ENCODE assay signal across 8 mouse cellular contexts in genomic region chr3:116512151-116512903, GRCm38 (mm10). TPM values are rescaled to one million over a fixed set of nuclear protein-coding genes. Genes with fewer than 3 reads are reported as not detected.
DNase-seq lines count a peak whose midpoint lies in the region; ATAC-seq and TF ChIP-seq lines count a peak whose summit lies in the region.

No protein-coding gene starts in this region.

- H3K9ac ChIP-seq in MEL (ENCODE audit: control insufficient read depth, low read depth, low read length, poor library complexity, severe bottlenecking) = no peak overlapping the region
- H3K9ac ChIP-seq in embryonic facial prominence, embryonic 11.5 days (replicated peaks; ENCODE audit: low read length) = no peak overlapping the region
- peak overlapping the region; percentile 60; the same call in 1 of the 2 replicates for H3K9ac ChIP-seq in hindbrain, postnatal 0 days (replicated peaks; ENCODE audit: low read length)
- H3K9ac ChIP-seq in liver, postnatal 0 days (replicated peaks) = no peak overlapping the region
- no peak overlapping the region for H3K9ac ChIP-seq in stomach, embryonic 14.5 days (replicated peaks; ENCODE audit: low read depth, low read length)

- H3K9me3 ChIP-seq in MEL (replicated peaks; ENCODE audit: insufficient read depth, low read length) = no peaks in the 10 kb centered on the region
- H3K9me3 ChIP-seq in embryonic facial prominence, embryonic 11.5 days (replicated peaks; ENCODE audit: control insufficient read depth, low read length) = no peaks in the 10 kb centered on the region
- no peaks in the 10 kb centered on the region for H3K9me3 ChIP-seq in hindbrain, postnatal 0 days (ENCODE audit: low read length)
- no peaks in the 10 kb centered on the region for H3K9me3 ChIP-seq in liver, postnatal 0 days (ENCODE audit: low read length)
- H3K9me3 ChIP-seq in stomach, embryonic 14.5 days (ENCODE audit: control insufficient read depth, low read depth, low read length) = no peaks in the 10 kb centered on the region

- no peak for TF ChIP-seq EP300 in MEL (IDR thresholded peaks at IDR 0.05; ENCODE audit: low read depth in 1 of 2, low read length in 2 of 2)
- TF ChIP-seq EP300 in liver, postnatal 0 days (IDR thresholded peaks at IDR 0.05; ENCODE audit: low read depth) = no peak

- H3K27me3 ChIP-seq in MEL (ENCODE audit: control insufficient read depth in 1 of 2, insufficient read depth in 2 of 2, low read length in 2 of 2) = no peaks in the 10 kb centered on the region
- H3K27me3 ChIP-seq in embryonic facial prominence, embryonic 11.5 days (ENCODE audit: control insufficient read depth, insufficient read depth, low read length) = no peaks in the 10 kb centered on the region
- H3K27me3 ChIP-seq in hindbrain, postnatal 0 days (ENCODE audit: insufficient read depth, low read length) = no peaks in the 10 kb centered on the region
- no peaks in the 10 kb centered on the region for H3K27me3 ChIP-seq in liver, postnatal 0 days (ENCODE audit: insufficient read depth, low read length)
- H3K27me3 ChIP-seq in stomach, embryonic 14.5 days (ENCODE audit: control insufficient read depth, insufficient read depth, low read length) = no peaks in the 10 kb centered on the region

- H3K36me3 ChIP-seq in MEL (ENCODE audit: control insufficient read depth in 1 of 2, insufficient read depth in 2 of 2, low read length in 2 of 2) = peaks cover 0 to 16% of the 10 kb centered on the region in 2 experiments; a peak in 2 of 4 replicates
- H3K36me3 ChIP-seq in embryonic facial prominence, embryonic 11.5 days (replicated peaks; ENCODE audit: control insufficient read depth, insufficient read depth, low read depth, low read length) = no peaks in the 10 kb centered on the region
- no peaks in the 10 kb centered on the region for H3K36me3 ChIP-seq in hindbrain, postnatal 0 days (ENCODE audit: insufficient read depth, low read length)
- no peaks in the 10 kb centered on the region for H3K36me3 ChIP-seq in liver, postnatal 0 days (replicated peaks; ENCODE audit: insufficient read depth, low read length)
- H3K36me3 ChIP-seq in stomach, embryonic 14.5 days (ENCODE audit: control insufficient read depth, insufficient read depth, low read length) = no peaks in the 10 kb centered on the region

- H3K4me3 ChIP-seq in layer of hippocampus, adult 2 months = peak overlapping the region; percentile 64
- H3K4me3 ChIP-seq in MEL (ENCODE audit: control insufficient read depth in 1 of 2, insufficient read depth in 1 of 2, low read depth in 2 of 2, low read length in 2 of 2) = peak overlapping the region; percentile 39 to 98
- H3K4me3 ChIP-seq in embryonic facial prominence, embryonic 11.5 days (ENCODE audit: low read depth, low read length) = peak overlapping the region; percentile 67
- peak overlapping the region; percentile 69 for H3K4me3 ChIP-seq in hindbrain, postnatal 0 days (ENCODE audit: low read length)
- H3K4me3 ChIP-seq in liver, postnatal 0 days (ENCODE audit: low read depth, low read length) = peak overlapping the region; percentile 69
- peak overlapping the region; percentile 70 for H3K4me3 ChIP-seq in stomach, embryonic 14.5 days (ENCODE audit: low read depth, low read length)

- peaks cover 12% of the 10 kb centered on the region for H3K79me2 ChIP-seq in MEL (ENCODE audit: control insufficient read depth, insufficient read depth, low read length, poor library complexity)

- peak; percentile 59 for TF ChIP-seq RAD21 in MEL (IDR thresholded peaks at IDR 0.05; ENCODE audit: low read depth, low read length)

- 45% methylated on average over 12 of the region's 12 CpGs for WGBS in embryonic facial prominence, embryonic 11.5 days
- WGBS in hindbrain, postnatal 0 days = 45% methylated on average over 12 of the region's 12 CpGs
- 40% methylated on average over 12 of the region's 12 CpGs for WGBS in liver, postnatal 0 days (ENCODE audit: insufficient replicate concordance)
- WGBS in stomach, embryonic 14.5 days = 37% methylated on average over 12 of the region's 12 CpGs

- 0 out of 2 replicates have a peak, but pooled peaks have one; percentile 2 for ATAC-seq in embryonic facial prominence, embryonic 11.5 days (replicated peaks; ENCODE audit: insufficient number of reproducible peaks, low FRiP score, low TSS enrichment, low read depth)
- peak; percentile 68 for ATAC-seq in hindbrain, postnatal 0 days
- ATAC-seq in liver, postnatal 0 days = peak; percentile 24
- peak; percentile 16; the same call in 1 of the 2 replicates for ATAC-seq in stomach, embryonic 14.5 days (ENCODE audit: insufficient number of reproducible peaks, insufficient read depth, low FRiP score, low read depth)

- peak; percentile 64 for TF ChIP-seq CTCF in layer of hippocampus, adult 2 months (conservative IDR thresholded peaks at IDR 0.05)
- peak; percentile 56 to 76 (median 74) for TF ChIP-seq CTCF in MEL (IDR thresholded peaks at IDR 0.05 in 2 of 3, conservative IDR thresholded peaks at IDR 0.05 in 1 of 3; ENCODE audit: control insufficient read depth in 1 of 3, insufficient read depth in 1 of 3, low read depth in 2 of 3, low read length in 3 of 3, poor library complexity in 1 of 3, severe bottlenecking in 1 of 3)
- peak; percentile 56 for TF ChIP-seq CTCF in hindbrain, postnatal 0 days (IDR thresholded peaks at IDR 0.05; ENCODE audit: low read depth)
- TF ChIP-seq CTCF in liver, postnatal 0 days (IDR thresholded peaks at IDR 0.05; ENCODE audit: low read depth) = peak; percentile 48

- H3K27ac ChIP-seq in layer of hippocampus, adult 2 months = peak overlapping the region; percentile 81
- no peak overlapping the region for H3K27ac ChIP-seq in MEL (ENCODE audit: control insufficient read depth, low read depth, low read length)
- H3K27ac ChIP-seq in embryonic facial prominence, embryonic 11.5 days (replicated peaks; ENCODE audit: low read depth, low read length) = no peak overlapping the region
- H3K27ac ChIP-seq in hindbrain, postnatal 0 days = no peak overlapping the region
- H3K27ac ChIP-seq in liver, postnatal 0 days (ENCODE audit: low read depth) = peak overlapping the region; percentile 80
- no peak overlapping the region for H3K27ac ChIP-seq in stomach, embryonic 14.5 days (ENCODE audit: low read length)

- TF ChIP-seq POLR2A in MEL (IDR thresholded peaks at IDR 0.05; ENCODE audit: control insufficient read depth in 1 of 2, insufficient read depth in 1 of 2, low read depth in 1 of 2, low read length in 2 of 2, poor library complexity in 1 of 2) = no peak

- DNase-seq in layer of hippocampus, adult 2 months (ENCODE audit: low spot score in 2 of 2) = peak in 1 of 2 experiments; percentile 12
- DNase-seq in layer of hippocampus, postnatal 25 days (ENCODE audit: extremely low spot score in 1 of 2, low spot score in 1 of 2) = no peak
- DNase-seq in MEL (ENCODE audit: low read depth, low spot score) = peak; percentile 88
- no peak for DNase-seq in embryonic facial prominence, embryonic 11.5 days (ENCODE audit: low spot score)
- peak; percentile 67 for DNase-seq in hindbrain, postnatal 0 days (ENCODE audit: low spot score)
- no peak for DNase-seq in liver, postnatal 0 days
- no peak for DNase-seq in c-Kit-positive CD71-positive TER-119-positive erythroid progenitor cells, embryonic 14.5 days (ENCODE audit: low spot score)

- H3K4me1 ChIP-seq in MEL (ENCODE audit: control insufficient read depth in 1 of 2, insufficient read depth in 2 of 2, low read length in 2 of 2) = peaks cover 0 to 13% of the 10 kb centered on the region in 2 experiments; a peak in 2 of 4 replicates
- no peaks in the 10 kb centered on the region; the same call in 1 of the 2 replicates for H3K4me1 ChIP-seq in embryonic facial prominence, embryonic 11.5 days (ENCODE audit: control insufficient read depth, insufficient read depth, low read length)
- H3K4me1 ChIP-seq in hindbrain, postnatal 0 days (ENCODE audit: insufficient read depth, low read length) = no peaks in the 10 kb centered on the region
- peaks cover 21% of the 10 kb centered on the region for H3K4me1 ChIP-seq in liver, postnatal 0 days (ENCODE audit: insufficient read depth)
- H3K4me1 ChIP-seq in stomach, embryonic 14.5 days (ENCODE audit: control insufficient read depth, insufficient read depth, low read length) = peaks cover 4% of the 10 kb centered on the region; the same call in 1 of the 2 replicates

- H3K4me2 ChIP-seq in embryonic facial prominence, embryonic 11.5 days (ENCODE audit: low read depth, low read length) = peak overlapping the region; percentile 60
- H3K4me2 ChIP-seq in hindbrain, postnatal 0 days (ENCODE audit: low read depth, low read length) = peak overlapping the region; percentile 83
- peak overlapping the region; percentile 83 for H3K4me2 ChIP-seq in liver, postnatal 0 days (ENCODE audit: low read depth, low read length)
- H3K4me2 ChIP-seq in stomach, embryonic 14.5 days (replicated peaks; ENCODE audit: low read depth, low read length) = peak overlapping the region; percentile 68

RNA-seq across cellular contexts. Expression of gene Dbt, which starts 0.5 kb away (rescaled TPM):
- 10 to 100 TPM; 18.9 to 24.0 TPM for total RNA-seq in layer of hippocampus, adult 2 months (2021)
- total RNA-seq in layer of hippocampus, postnatal 25 days (2021) = 10 to 100 TPM; 20.7 to 23.4 TPM
- 12.7 and 15.3 TPM in 2 replicates for total RNA-seq in MEL (2012; rRNA removed)
- polyA plus RNA-seq in MEL (2012; ENCODE audit: insufficient read depth in 1 of 2, insufficient read length in 2 of 2, low read depth in 1 of 2, low replicate concordance in 2 of 2, missing spikeins in 1 of 2) = 10 to 100 TPM in 1 of 2 experiments, not detected in 1; 13.2 TPM
- 11.5 and 11.9 TPM in 2 replicates for polyA plus RNA-seq in embryonic facial prominence, embryonic 11.5 days (2014; fragmentation: Nextera tagmentation; extraction: Ambion mirVana)
- 9.7 and 36.1 TPM in 2 replicates for total RNA-seq in hindbrain, postnatal 0 days (2014; rRNA removed)
- 13.8 and 14.8 TPM in 2 replicates for polyA plus RNA-seq in hindbrain, postnatal 0 days (2015; fragmentation: Nextera tagmentation; extraction: Ambion mirVana)
- polyA plus RNA-seq in liver, postnatal 0 days (2015; fragmentation: Nextera tagmentation; extraction: Ambion mirVana) = 15.0 and 17.4 TPM in 2 replicates
- polyA plus RNA-seq in stomach, embryonic 14.5 days (2014; fragmentation: Nextera tagmentation; extraction: Ambion mirVana) = 16.7 and 18.8 TPM in 2 replicates

RNA-seq across cellular contexts. Expression of gene Rtca, which starts 4.3 kb away (rescaled TPM):
- 10 to 100 TPM; 59.4 to 64.5 TPM for total RNA-seq in layer of hippocampus, adult 2 months (2021)
- 10 to 100 TPM; 54.2 to 55.8 TPM for total RNA-seq in layer of hippocampus, postnatal 25 days (2021)
- total RNA-seq in MEL (2012; rRNA removed) = 68.3 and 72.9 TPM in 2 replicates
- polyA plus RNA-seq in MEL (2012; ENCODE audit: insufficient read depth in 1 of 2, insufficient read length in 2 of 2, low read depth in 1 of 2, low replicate concordance in 2 of 2, missing spikeins in 1 of 2) = 100 to 1,000 TPM in 1 of 2 experiments, 10 to 100 TPM in 1; 68.6 to 307 TPM
- 110 and 112 TPM in 2 replicates for polyA plus RNA-seq in embryonic facial prominence, embryonic 11.5 days (2014; fragmentation: Nextera tagmentation; extraction: Ambion mirVana)
- total RNA-seq in hindbrain, postnatal 0 days (2014; rRNA removed) = 70.9 and 77.8 TPM in 2 replicates
- 132 and 138 TPM in 2 replicates for polyA plus RNA-seq in hindbrain, postnatal 0 days (2015; fragmentation: Nextera tagmentation; extraction: Ambion mirVana)
- 20.3 and 20.9 TPM in 2 replicates for polyA plus RNA-seq in liver, postnatal 0 days (2015; fragmentation: Nextera tagmentation; extraction: Ambion mirVana)
- polyA plus RNA-seq in stomach, embryonic 14.5 days (2014; fragmentation: Nextera tagmentation; extraction: Ambion mirVana) = 73.9 and 75.4 TPM in 2 replicates

RNA-seq across cellular contexts. Expression of gene Lrrc39, which starts 50.4 kb away (rescaled TPM):
- total RNA-seq in layer of hippocampus, adult 2 months (2021) = under 1 TPM in 1 of 2 experiments, not detected in 1; 0.12 TPM
- total RNA-seq in layer of hippocampus, postnatal 25 days (2021) = under 1 TPM in 1 of 2 experiments, not detected in 1; 0.12 TPM
- total RNA-seq in MEL (2012; rRNA removed) = 0.39 and 0.65 TPM in 2 replicates
- polyA plus RNA-seq in MEL (2012; ENCODE audit: insufficient read depth in 1 of 2, insufficient read length in 2 of 2, low read depth in 1 of 2, low replicate concordance in 2 of 2, missing spikeins in 1 of 2) = under 1 TPM in 1 of 2 experiments, not detected in 1; 0.40 TPM
- polyA plus RNA-seq in embryonic facial prominence, embryonic 11.5 days (2014; fragmentation: Nextera tagmentation; extraction: Ambion mirVana) = 0.26 and 0.84 TPM in 2 replicates
- total RNA-seq in hindbrain, postnatal 0 days (2014; rRNA removed) = 0.05 TPM in 1 of 2 replicates, not detected in the other
- polyA plus RNA-seq in hindbrain, postnatal 0 days (2015; fragmentation: Nextera tagmentation; extraction: Ambion mirVana) = 0.30 and 0.33 TPM in 2 replicates
- 1.6 and 1.9 TPM in 2 replicates for polyA plus RNA-seq in liver, postnatal 0 days (2015; fragmentation: Nextera tagmentation; extraction: Ambion mirVana)
- 0.80 and 1.1 TPM in 2 replicates for polyA plus RNA-seq in stomach, embryonic 14.5 days (2014; fragmentation: Nextera tagmentation; extraction: Ambion mirVana)

Comparison
In these comparisons a context has a peak if more than half of its experiments do, and no peak if none do; other contexts are left out.
1. DNase-seq: peak in MEL (single experiment) and hindbrain, postnatal 0 days (single experiment); none in layer of hippocampus, postnatal 25 days (0 of 2), embryonic facial prominence, embryonic 11.5 days (single experiment), liver, postnatal 0 days (single experiment) and c-Kit-positive CD71-positive TER-119-positive erythroid progenitor cells, embryonic 14.5 days (single experiment).
2. H3K27ac ChIP-seq: peak in layer of hippocampus, adult 2 months (single experiment) and liver, postnatal 0 days (single experiment); none in MEL (single experiment), embryonic facial prominence, embryonic 11.5 days (single experiment), hindbrain, postnatal 0 days (single experiment) and stomach, embryonic 14.5 days (single experiment).
3. ATAC-seq: peak in every context shown above with its lines; median percentile 68 in hindbrain, postnatal 0 days; 24 in liver, postnatal 0 days; 16 in stomach, embryonic 14.5 days; 2 in embryonic facial prominence, embryonic 11.5 days.
4. Peak in every context shown above with its lines, with median percentiles within 50 percentile points of each other: H3K4me3 ChIP-seq, CTCF ChIP-seq and H3K4me2 ChIP-seq.